Mouse (Mus musculus) lung, postnatal 0 days (tissue): ENCODE data around the gene Pik3c2b.

Source experiments
- CTCF ChIP-seq: IDR thresholded peaks from 2 replicates; pipeline ENCODE4 v1.5.1; 2016; ENCODE audit warnings: antibody characterized with exemption, mild to moderate bottlenecking
- EP300 ChIP-seq: IDR thresholded peaks from 2 replicates; pipeline ENCODE4 v1.6.1; 2016; ENCODE audit warnings: antibody characterized with exemption, mild to moderate bottlenecking, control low read depth

- no peak for TF ChIP-seq CTCF
- TF ChIP-seq EP300, result no peak
Observed at GRCm38 (mm10) chr1:133134071-133134470, 88.6 kb downstream of the Pik3c2b start.
